ENCODE assay signal across 8 mouse cellular contexts in genomic region chr10:112929222-112929615, GRCm38 (mm10). TPM values are rescaled to one million over a fixed set of nuclear protein-coding genes. Genes with fewer than 3 reads are reported as not detected.
DNase-seq lines count a peak whose midpoint lies in the region; ATAC-seq and TF ChIP-seq lines count a peak whose summit lies in the region.

No protein-coding gene starts in this region.

- WGBS in limb, embryonic 11.5 days: 48% methylated on average over 9 of the region's 9 CpGs
- WGBS in neural tube, embryonic 12.5 days: 34% methylated on average over 9 of the region's 9 CpGs

- peak overlapping the region; percentile 69 for H3K4me2 ChIP-seq in limb, embryonic 11.5 days (ENCODE audit: low read depth, severe bottlenecking)
- H3K4me2 ChIP-seq in neural tube, embryonic 12.5 days (replicated peaks): peak overlapping the region; percentile 78

- peak overlapping the region; percentile 97 for H3K27ac ChIP-seq in left cerebral cortex, adult 2 months
- H3K27ac ChIP-seq in embryonic fibroblast, embryonic 13.5 days (ENCODE audit: insufficient read depth, low read length): peak overlapping the region; percentile 39
- no peak overlapping the region for H3K27ac ChIP-seq in limb, embryonic 11.5 days (replicated peaks; ENCODE audit: low read depth, low read length)
- H3K27ac ChIP-seq in neural tube, embryonic 12.5 days: no peak overlapping the region

- H3K4me3 ChIP-seq in left cerebral cortex, adult 2 months: peak overlapping the region; percentile 97
- no peak overlapping the region for H3K4me3 ChIP-seq in embryonic fibroblast, embryonic 13.5 days (ENCODE audit: insufficient read depth, low read length)
- H3K4me3 ChIP-seq in limb, embryonic 11.5 days (ENCODE audit: low read depth, low read length): peak overlapping the region; percentile 84
- H3K4me3 ChIP-seq in neural tube, embryonic 12.5 days: peak overlapping the region; percentile 73

- peaks cover 16% of the 10 kb centered on the region for H3K36me3 ChIP-seq in limb, embryonic 11.5 days (ENCODE audit: control insufficient read depth, insufficient read depth, low read length)
- H3K36me3 ChIP-seq in neural tube, embryonic 12.5 days: peaks cover 19% of the 10 kb centered on the region

- no peaks in the 10 kb centered on the region; the same call in 1 of the 2 replicates for H3K9me3 ChIP-seq in limb, embryonic 11.5 days (ENCODE audit: control insufficient read depth, low read length)
- no peaks in the 10 kb centered on the region for H3K9me3 ChIP-seq in neural tube, embryonic 12.5 days

- H3K27me3 ChIP-seq in limb, embryonic 11.5 days (ENCODE audit: control insufficient read depth, insufficient read depth, low read length): no peaks in the 10 kb centered on the region
- H3K27me3 ChIP-seq in neural tube, embryonic 12.5 days (replicated peaks): no peaks in the 10 kb centered on the region

- TF ChIP-seq CTCF in left cerebral cortex, adult 2 months (IDR thresholded peaks at IDR 0.05): peak; percentile 51
- TF ChIP-seq CTCF in embryonic fibroblast, embryonic 13.5 days (IDR thresholded peaks at IDR 0.05; ENCODE audit: borderline replicate concordance, insufficient read depth, low read length): no peak

- 0 out of 2 replicates have a peak, but pooled peaks have one; percentile 3 for ATAC-seq in limb, embryonic 11.5 days (ENCODE audit: insufficient number of reproducible peaks, low FRiP score, low TSS enrichment, low read depth)
- peak; percentile 25 for ATAC-seq in neural tube, embryonic 12.5 days (ENCODE audit: low FRiP score, low read depth)

- H3K9ac ChIP-seq in limb, embryonic 11.5 days (ENCODE audit: low read length): peak overlapping the region; percentile 96; the same call in 1 of the 2 replicates
- peak overlapping the region; percentile 83; the same call in 1 of the 2 replicates for H3K9ac ChIP-seq in neural tube, embryonic 12.5 days

- intact Hi-C loops in left cerebral cortex, adult 2 months (cut with DNase I): no loop called here
- intact Hi-C loops in left cerebral cortex, postnatal 25 days (cut with DNase I): no loop called here

- DNase-seq in left cerebral cortex, adult 2 months (ENCODE audit: extremely low spot score in 1 of 2, low spot score in 2 of 2): no peak
- no peak for DNase-seq in left cerebral cortex, postnatal 25 days (ENCODE audit: low spot score in 2 of 2)
- DNase-seq in limb, embryonic 11.5 days (ENCODE audit: low spot score): no peak
- DNase-seq in retina, embryonic 14.5 days (ENCODE audit: low spot score): no peak
- no peak for DNase-seq in frontal cortex, postnatal 36 days (ENCODE audit: low spot score in 2 of 2)
- no peak for DNase-seq in cerebellum, postnatal 14 days

- H3K4me1 ChIP-seq in embryonic fibroblast, embryonic 13.5 days (ENCODE audit: control insufficient read depth, insufficient read depth, low read length): peaks cover 9% of the 10 kb centered on the region
- peaks cover 5% of the 10 kb centered on the region for H3K4me1 ChIP-seq in limb, embryonic 11.5 days (ENCODE audit: control insufficient read depth, insufficient read depth, low read length)
- H3K4me1 ChIP-seq in neural tube, embryonic 12.5 days: peaks cover 27% of the 10 kb centered on the region

- TF ChIP-seq POLR2A in embryonic fibroblast, embryonic 13.5 days (IDR thresholded peaks at IDR 0.05; ENCODE audit: low read depth, low read length): no peak

RNA-seq across cellular contexts. Expression of gene Atxn7l3b, which starts 0.4 kb away (rescaled TPM):
- total RNA-seq in left cerebral cortex, adult 2 months (2021): 100 to 1,000 TPM; 175 TPM
- total RNA-seq in left cerebral cortex, postnatal 25 days (2021): 100 to 1,000 TPM; 224 to 228 TPM
- 98.6 and 123 TPM in 2 replicates for polyA plus RNA-seq in embryonic fibroblast, embryonic 13.5 days (2011; ENCODE audit: insufficient read length, low read depth, missing spikeins)
- polyA plus RNA-seq in limb, embryonic 11.5 days (2014; fragmentation: Nextera tagmentation; extraction: Ambion mirVana): 207 and 223 TPM in 2 replicates
- polyA plus RNA-seq in neural tube, embryonic 12.5 days (2016; fragmentation: Nextera tagmentation; extraction: Ambion mirVana): 383 and 408 TPM in 2 replicates

Comparison
In these comparisons a context has a peak if more than half of its experiments do, and no peak if none do; other contexts are left out.
1. H3K27ac ChIP-seq: peak in left cerebral cortex, adult 2 months (single experiment) and embryonic fibroblast, embryonic 13.5 days (single experiment); none in limb, embryonic 11.5 days (single experiment) and neural tube, embryonic 12.5 days (single experiment).